8 mouse cellular contexts compared by ENCODE assay signal in genomic region chr15:77928673-77929331, GRCm38 (mm10). TPM values are rescaled to one million over a fixed set of nuclear protein-coding genes. Genes with fewer than 3 reads are reported as not detected.
DNase-seq lines count a peak whose midpoint lies in the region; ATAC-seq lines count a peak whose summit lies in the region.

Txn2 (minus strand) TSS chr15:77929006.

- H3K4me3 ChIP-seq in intestine, embryonic 14.5 days (ENCODE audit: low read depth, low read length) = peak within 1 kb of the TSS; percentile 73

- DNase-seq in adrenal gland, adult 18-20 months (ENCODE audit: low spot score in 2 of 2) = peak; percentile 83 to 87
- peak; percentile 99 for DNase-seq in embryo, embryonic 11 days
- DNase-seq in gastrocnemius, postnatal 25 days = peak; percentile 97
- peak; percentile 96 for DNase-seq in intestine, embryonic 14.5 days (ENCODE audit: low spot score)
- peak; percentile 97 to 99 for DNase-seq in left cerebral cortex, postnatal 14 days (ENCODE audit: low spot score in 2 of 2)
- peak; percentile 98 for DNase-seq in mesoderm, embryonic 11.5 days (ENCODE audit: low read depth, low spot score)
- DNase-seq in right cerebral cortex, postnatal 36 days (ENCODE audit: low spot score in 2 of 2) = peak; percentile 96 to 98
- DNase-seq in yolk sac, embryonic 10.5 days (ENCODE audit: low spot score) = peak; percentile 99

- peak within 1 kb of the TSS; percentile 71 for H3K9ac ChIP-seq in intestine, embryonic 14.5 days (ENCODE audit: low read length)

- 0% methylated on average over 34 of the region's 34 CpGs for WGBS in intestine, embryonic 14.5 days

- peak; percentile 94 for ATAC-seq in intestine, embryonic 14.5 days (replicated peaks; ENCODE audit: low FRiP score, low TSS enrichment, low read depth)

- H3K4me1 ChIP-seq in intestine, embryonic 14.5 days (replicated peaks; ENCODE audit: control insufficient read depth, insufficient read depth, low read length) = peaks cover 6% of the 10 kb centered on the region; the same call in 1 of the 2 replicates

- H3K36me3 ChIP-seq in intestine, embryonic 14.5 days (ENCODE audit: control insufficient read depth, insufficient read depth, low read length) = peaks cover 29% of the 10 kb centered on the region

- intact Hi-C loops in left cerebral cortex, postnatal 14 days (cut with DNase I) = no loop called here

- H3K27ac ChIP-seq in intestine, embryonic 14.5 days (ENCODE audit: low read depth) = peak within 1 kb of the TSS; percentile 75

- H3K4me2 ChIP-seq in intestine, embryonic 14.5 days (ENCODE audit: low read length) = peak within 1 kb of the TSS; percentile 73

- H3K27me3 ChIP-seq in intestine, embryonic 14.5 days (replicated peaks; ENCODE audit: control insufficient read depth, insufficient read depth, low read length) = no peaks in the 10 kb centered on the region

- no peaks in the 10 kb centered on the region for H3K9me3 ChIP-seq in intestine, embryonic 14.5 days (ENCODE audit: control insufficient read depth, low read length)

RNA-seq across cellular contexts. Expression of gene Txn2, which starts in this region (rescaled TPM):
- 100 to 1,000 TPM; 544 to 611 TPM for total RNA-seq in adrenal gland, adult 18-20 months (2021)
- total RNA-seq in gastrocnemius, postnatal 25 days (2021) = 100 to 1,000 TPM; 210 to 254 TPM
- 324 and 325 TPM in 2 replicates for polyA plus RNA-seq in intestine, embryonic 14.5 days (2014; fragmentation: Nextera tagmentation; extraction: Ambion mirVana)
- total RNA-seq in left cerebral cortex, postnatal 14 days (2021) = 100 to 1,000 TPM; 121 to 124 TPM

Comparison
In these comparisons a context has a peak if more than half of its experiments do, and no peak if none do; other contexts are left out.
1. Peak in every context shown above with its lines: DNase-seq, ATAC-seq, H3K4me3 ChIP-seq and H3K27ac ChIP-seq.